Mouse (Mus musculus) NIH3T3 (cell line): ENCODE measurements around the gene Lrch4.

Experiments used
- DNase-seq: peaks from one replicate; pipeline ENCODE4 v3.0.0-alpha.2; 2012; ENCODE audit warnings: low read depth

The Lrch4 gene

DNA sequence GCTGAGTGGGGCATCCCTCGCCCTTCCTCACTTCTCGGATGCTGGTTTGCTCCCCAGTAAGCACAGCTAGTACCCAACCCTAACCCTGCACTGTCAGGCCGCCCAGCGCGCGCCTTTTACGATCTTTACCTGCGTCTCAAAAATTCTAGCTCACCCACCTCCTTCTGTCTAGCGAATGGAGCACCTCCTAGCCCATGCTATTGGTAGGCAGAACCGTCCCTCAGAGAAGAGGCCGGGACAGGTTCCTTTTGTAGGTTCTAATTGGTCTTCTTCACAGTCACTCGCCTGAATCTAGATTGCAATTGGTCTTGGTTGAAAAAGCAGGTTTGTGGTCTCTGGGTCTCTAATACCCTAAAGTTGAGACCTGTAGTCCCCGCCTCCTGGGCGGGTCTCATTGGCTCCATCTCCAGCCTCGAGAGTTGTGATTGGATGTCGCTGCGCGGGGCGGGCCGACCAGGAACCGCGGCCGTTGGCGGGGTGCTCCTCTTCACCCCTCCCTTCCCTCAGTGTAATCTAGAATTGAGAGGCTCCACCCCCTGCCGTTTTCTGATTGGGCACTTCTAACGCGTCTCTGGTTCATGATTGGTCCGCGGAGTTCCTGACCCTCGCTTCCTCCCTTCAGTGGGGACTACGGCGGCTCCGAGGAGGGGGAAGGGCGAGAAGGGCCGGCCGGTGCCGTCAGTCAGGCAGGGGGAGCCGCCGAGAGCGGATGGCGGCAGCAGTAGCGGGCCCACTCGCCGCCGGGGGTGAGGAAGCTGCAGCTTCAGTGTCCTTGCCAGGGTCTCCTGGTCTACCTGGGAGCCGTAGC is at the start of gene Lrch4, which contains the start of the genes Fbxo24 and Gm20605:
TSS of gene Lrch4 (plus strand) at position 624 of the 808 bp plus-strand sequence.
TSS of gene Fbxo24 (minus strand) at position 505 of the 808 bp plus-strand sequence.
TSS of gene Gm20605 (plus strand) at position 678 of the 808 bp plus-strand sequence.
- DNase-seq = peak; percentile 100

DNA sequence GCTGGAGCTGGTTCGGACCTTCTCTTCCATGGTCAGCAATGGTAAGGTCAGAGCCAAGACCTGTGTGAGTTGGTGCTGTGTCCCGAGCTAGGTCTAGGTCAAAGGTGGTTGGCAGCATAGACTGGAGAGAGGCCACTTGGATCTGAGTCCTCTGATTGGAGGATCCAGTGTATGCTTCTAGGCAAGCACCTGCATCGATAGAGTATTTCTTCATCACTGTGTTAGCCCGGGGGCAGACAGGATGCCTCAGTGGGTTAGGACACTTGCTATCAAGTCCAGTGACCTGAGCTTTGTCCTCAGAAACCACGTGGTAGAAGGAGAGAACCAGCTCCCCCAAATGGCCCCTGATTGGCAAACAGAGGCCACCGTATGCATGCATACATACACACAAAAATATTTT is 48.7 kb upstream of the Lrch4 start:
- DNase-seq = no peak

DNA sequence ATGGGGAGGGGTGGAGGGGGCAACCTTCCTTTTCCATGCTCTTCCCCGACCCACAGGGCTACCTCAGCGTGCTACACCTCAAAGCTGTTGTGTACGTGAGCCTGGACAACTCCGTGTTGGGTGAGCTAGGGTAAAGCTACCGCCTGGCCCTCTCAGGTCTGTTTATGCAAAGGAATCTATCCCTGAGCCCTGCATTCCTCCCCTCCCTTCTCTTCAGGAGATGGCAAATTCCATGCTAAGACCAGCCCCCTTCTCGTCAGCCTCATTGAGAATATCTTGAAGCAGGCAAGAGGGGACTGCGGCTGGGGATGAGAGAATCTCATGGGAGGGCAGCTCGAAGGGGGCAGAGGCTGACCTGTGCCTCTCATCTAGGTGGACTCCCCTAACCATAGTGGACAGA is 46.2 kb upstream of the Lrch4 start:
- no peak for DNase-seq

DNA sequence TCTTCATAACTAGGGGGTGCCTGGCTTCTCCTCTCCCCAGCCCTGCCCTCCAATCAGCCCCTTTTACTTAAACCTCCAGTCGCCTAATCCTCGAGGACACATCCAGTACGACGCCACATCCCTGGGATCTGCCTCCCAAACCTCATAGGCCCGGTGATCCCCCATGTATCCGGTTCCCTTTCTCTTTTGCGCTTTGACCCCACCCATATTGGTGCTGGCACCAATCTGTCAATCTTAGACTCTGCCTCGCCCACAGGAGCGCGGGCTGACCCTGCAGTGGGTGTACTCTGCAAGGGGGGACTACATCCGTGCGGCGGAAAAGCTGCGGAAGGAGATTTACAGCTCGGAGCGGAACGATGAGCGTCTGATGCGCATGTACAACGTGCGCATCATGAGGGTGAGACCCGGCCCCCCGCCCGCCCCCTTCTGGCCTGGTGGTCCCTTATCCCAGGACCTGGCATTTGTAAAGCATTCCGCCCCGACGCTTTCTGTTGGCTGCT is 45.2 kb upstream of the Lrch4 start:
- DNase-seq = no peak

GRCm38 (mm10) chr5:137584976-137585375 is 43.9 kb upstream of the Lrch4 start:
- peak; percentile 77 for DNase-seq

DNA sequence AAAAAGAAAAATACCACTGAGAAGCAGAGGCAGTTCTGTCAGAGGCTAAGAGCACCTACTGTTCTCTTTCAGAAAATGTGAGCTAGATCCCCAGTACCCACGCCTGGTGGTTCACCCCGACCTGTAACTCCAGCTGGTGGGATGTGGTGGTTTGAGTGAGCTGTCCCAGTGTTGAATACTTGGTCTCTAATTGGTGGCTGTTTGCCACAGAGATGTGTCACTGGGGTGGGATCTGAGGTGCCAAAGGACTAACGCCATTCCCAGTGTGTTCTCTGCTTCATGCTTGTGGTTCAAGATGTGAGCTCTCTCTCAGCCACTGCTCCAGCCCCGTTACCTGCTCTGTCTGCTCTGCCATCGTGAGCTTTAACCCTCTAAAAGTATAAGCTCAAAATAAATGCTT is 38.4 kb upstream of the Lrch4 start:
- DNase-seq = peak; percentile 23

DNA sequence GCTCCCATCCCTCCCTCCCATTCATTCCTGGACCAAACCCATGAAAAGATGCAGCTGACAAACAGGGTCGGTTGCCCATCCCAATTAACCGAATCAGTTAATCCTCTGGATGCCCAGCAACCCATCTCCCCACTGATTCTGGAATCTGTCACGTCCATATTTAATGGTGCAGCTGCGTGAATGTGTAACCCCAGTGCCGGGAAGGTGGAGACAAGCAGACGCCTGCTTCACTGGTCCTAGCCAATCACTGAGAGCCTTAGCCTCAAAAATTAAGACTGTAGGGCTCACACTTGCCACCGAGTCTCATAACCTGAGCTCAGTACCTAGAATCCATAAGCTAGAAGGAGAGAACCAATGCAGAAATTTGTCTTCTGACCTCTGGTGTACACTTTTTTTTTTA is 33.0 kb upstream of the Lrch4 start:
- no peak for DNase-seq

DNA sequence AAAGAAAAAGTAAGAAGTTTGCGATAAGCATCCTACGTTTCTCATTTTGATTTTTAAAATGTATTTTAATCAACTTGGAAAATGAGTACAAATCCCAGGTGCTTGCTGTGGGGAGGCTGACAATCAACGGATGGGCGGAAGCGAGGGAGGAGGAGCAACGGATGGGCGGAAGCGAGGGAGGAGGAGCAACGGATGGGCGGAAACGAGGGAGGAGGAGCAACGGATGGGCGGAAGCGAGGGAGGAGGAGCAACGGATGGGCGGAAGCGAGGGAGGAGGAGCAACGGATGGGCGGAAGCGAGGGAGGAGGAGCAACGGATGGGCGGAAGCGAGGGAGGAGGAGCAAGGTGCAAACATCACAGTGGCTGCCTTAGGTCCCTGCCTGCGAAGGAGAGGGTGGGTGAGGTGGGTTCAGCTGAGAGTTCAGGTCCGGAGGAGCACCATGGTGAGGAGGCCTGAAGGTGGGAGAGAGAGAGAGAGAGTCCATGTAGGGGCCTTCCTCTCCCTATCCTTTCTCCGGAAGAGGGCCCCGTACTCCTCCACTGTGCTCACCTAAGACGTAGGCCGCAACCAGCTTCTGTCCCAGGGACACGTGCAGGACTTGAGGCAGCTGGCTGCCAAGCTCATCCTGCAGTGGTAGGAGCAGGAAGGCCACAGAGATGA is 32.2 kb upstream of the Lrch4 start:
- no peak for DNase-seq

DNA sequence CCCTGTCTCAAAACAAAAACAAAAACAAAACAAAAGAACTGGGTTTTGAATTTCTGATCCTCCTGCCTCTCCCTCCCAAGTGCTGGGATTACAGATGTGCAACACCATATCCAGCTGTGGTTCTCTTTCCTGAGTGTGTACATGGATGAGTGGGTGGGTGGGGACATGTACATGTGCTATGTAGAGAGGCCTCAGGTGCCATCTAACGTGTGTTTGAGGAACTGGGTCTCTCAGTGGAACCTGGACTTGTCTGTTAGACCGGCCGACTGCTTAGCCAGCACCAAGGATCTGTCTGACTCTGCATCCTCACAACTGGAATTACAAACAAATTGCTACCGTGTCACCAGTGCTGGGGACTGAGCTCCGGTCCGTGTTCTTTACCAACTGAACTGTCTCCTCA is 31.3 kb upstream of the Lrch4 start:
- no peak for DNase-seq

DNA sequence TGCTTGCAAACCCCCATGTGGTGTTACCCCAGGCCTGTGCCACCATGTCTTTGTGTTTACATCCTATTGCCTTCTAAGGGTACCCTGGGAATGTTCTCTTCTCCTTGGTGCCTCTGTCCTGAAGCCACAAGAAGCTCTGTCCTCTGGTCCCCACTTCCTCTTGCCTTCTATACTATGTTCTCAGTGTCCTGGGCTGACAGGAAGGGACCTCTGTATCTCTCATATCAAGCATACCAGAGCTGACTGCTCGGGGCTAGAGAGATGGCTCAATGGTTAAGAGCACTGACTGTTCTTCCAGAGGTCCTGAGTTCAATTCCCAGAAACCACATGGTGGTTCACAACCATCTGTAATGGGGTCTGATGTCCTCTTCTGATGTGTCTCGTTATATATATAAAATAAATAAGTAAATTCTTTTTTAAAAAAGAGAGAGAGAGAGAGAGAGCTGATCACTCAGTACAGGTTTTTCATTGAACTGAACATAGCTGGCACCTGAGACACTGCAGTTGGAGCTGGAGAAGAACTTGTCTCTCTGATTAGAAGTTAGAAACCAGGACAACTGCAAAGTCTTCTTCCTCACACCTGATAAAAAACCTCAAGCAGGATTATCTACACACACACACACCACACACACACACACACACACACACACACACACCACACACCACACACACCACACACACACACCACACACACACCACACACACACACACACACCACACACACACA is 30.7 kb upstream of the Lrch4 start:
- no peak for DNase-seq

DNA sequence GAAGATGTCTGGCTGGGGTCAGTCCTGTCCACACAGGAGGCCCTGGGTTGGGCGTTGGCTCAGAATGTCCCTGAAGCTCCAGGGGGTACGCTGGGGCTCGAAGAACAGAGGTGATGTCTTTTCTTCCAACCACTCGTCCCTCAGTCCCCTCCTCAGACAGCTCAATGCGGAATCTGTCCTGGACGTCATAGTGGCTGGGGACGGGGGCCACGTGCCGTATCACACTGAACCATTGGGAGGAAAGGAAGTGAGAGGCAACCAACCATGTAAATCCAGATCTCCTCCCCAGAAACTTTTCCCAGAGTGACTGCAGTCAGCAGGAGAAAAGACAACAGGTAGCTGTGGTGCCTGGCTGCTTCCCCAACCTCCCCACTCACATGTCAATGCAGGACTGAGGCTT is 29.3 kb upstream of the Lrch4 start:
- DNase-seq = no peak

DNA sequence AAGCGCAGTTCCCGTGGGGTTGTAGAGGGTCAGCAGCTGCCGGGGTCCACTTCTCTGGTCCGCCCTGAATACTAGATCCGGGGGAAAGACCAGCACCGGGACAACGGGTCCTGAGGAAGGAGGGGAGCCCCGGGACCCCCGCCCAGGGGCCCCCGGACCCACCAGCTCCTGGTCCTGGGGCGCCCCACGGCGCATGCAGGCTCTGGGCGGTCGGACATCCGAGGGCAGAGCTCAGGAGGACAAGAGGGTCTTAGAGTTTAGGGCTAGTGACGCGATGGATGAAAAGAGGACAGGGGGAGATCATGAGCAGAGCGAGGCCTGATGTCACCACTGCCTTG is 28.7 kb upstream of the Lrch4 start:
- DNase-seq = no peak

- peak; percentile 98 for DNase-seq
Measured at GRCm38 (mm10) chr5:137600619-137601364, 28.1 kb upstream of the Lrch4 start, which contains the start of gene Mospd3. TSS of gene Mospd3 (minus strand) at chr5:137601058.

DNA sequence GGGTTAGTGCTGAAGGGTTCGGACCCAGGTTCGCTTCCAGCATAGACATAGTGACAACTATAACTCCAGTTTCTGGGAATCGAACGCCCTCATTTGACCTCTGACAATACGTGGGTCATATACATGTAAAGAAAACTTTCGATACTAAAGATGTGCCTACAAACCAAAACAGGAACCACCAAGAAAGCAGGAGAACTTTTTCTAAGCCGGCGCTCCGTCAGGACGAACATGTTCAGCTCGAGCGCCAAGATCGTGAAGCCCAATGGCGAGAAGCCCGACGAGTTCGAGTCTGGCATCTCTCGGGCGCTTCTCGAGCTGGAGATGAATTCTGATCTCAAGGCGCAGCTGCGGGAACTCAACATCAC is 27.6 kb upstream of the Lrch4 start:
- DNase-seq = peak; percentile 71

GRCm38 (mm10) chr5:137607860-137608653 is 20.9 kb upstream of the Lrch4 start:
- DNase-seq = no peak

DNA sequence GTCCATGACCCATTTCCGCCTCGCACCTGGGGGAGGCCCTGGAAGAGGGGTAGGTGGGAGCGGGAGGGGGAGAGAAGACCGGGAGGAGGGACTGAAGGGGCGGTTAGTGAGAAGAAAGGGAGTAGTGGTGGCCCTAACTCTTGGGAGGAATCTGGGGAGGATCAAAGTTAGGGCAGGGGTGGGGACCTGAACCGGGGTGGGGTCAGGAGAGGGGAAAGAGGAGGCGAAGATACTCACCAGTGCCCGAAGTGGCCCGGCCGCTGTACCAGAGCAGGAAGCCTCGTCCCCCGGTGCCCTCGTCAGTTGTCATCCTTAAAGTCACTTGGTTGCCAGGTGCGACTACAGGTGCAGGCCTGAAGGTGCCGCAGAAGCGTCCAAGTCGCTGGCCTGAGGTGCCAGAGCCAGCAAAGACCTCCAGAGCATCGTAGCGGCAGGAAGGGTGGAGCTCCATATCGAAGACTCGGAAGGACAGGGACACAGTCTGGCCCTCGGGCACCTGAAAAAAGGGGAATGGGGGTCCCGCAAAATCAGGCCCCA is 20.2 kb upstream of the Lrch4 start:
- DNase-seq = no peak

GRCm38 (mm10) chr5:137609292-137609691 is 19.6 kb upstream of the Lrch4 start:
- DNase-seq = no peak

DNA sequence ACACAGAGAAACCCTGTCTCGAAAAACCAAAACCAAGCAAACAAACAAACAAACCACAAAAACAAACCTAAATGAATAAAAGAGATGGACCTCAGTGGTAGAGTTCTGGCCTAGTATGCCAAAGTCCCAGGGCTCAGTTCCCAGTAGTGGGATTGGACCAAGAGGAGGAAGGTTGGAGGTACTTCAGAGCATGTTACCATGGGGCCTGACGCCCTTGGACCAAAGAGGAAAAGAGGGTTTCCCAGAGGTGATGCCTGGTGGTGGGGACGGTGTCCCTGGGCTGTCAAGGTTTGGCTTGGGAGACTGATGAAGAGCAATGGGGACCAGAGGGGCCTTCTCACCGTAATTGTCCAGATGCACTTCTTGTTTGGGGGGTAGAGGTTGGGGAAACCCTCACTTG is 18.9 kb upstream of the Lrch4 start:
- DNase-seq = peak; percentile 34

GRCm38 (mm10) chr5:137610548-137611244 is 18.2 kb upstream of the Lrch4 start:
- DNase-seq = peak; percentile 95

GRCm38 (mm10) chr5:137611245-137611602 is 17.7 kb upstream of the Lrch4 start:
- peak; percentile 92 for DNase-seq
